Mouse (Mus musculus): Measurements from ENCODE around the gene Pcdh9. TPM values are rescaled to one million over a fixed set of nuclear protein-coding genes. Genes with fewer than 3 reads are reported as not detected.

Gene Pcdh9
- total and polyA plus RNA-seq, 2 experiments from 2014 or later: 85.2 to 100 TPM

DNA sequence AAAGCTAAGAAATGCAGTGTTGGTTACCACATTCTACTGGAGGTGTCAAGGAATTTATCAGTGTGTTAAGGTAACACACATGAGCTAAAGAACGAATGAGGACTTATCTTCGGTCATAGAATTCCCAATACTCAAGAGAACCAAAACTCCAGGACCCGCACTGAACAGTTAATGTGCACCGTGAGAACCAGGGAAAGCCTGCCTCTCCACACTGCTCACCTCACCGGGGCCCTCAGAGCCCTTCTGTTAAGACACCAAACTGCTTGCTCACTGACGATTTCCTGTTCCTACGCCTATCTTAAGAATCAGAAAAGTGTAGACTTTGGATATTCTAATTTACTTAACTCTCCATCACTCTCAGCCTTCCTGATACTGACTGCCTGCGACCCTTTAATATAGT is 418.0 kb downstream of the Pcdh9 start:
- Histone ChIP-seq H3K9ac (no peak overlapping the region), H3K4me2 (ENCODE audit: low read depth) (no peak overlapping the region), H3K4me1 (ENCODE audit: insufficient read depth) (no peaks in the 10 kb centered on the region), H3K4me3 (ENCODE audit: low read depth, low read length) (no peak overlapping the region), H3K27ac (ENCODE audit: low read depth, low read length) (no peak overlapping the region), H3K36me3 (ENCODE audit: insufficient read depth) (no peaks in the 10 kb centered on the region), H3K9me3 (ENCODE audit: low read length) (no peaks in the 10 kb centered on the region), H3K27me3 (ENCODE audit: insufficient read depth, low read length) (no peaks in the 10 kb centered on the region)
- no peak for TF ChIP-seq CTCF (IDR thresholded peaks at IDR 0.05; ENCODE audit: low read depth)
- DNase-seq (no peak), ATAC-seq (no peak)
- 87% methylated on average over 8 of the region's 8 CpGs for WGBS

- H3K36me3 ChIP-seq (ENCODE audit: insufficient read depth): no peaks in the 10 kb centered on the region
- H3K4me1 ChIP-seq (ENCODE audit: insufficient read depth): no peaks in the 10 kb centered on the region
- H3K4me3 ChIP-seq (ENCODE audit: low read depth, low read length): no peak overlapping the region
- no peak overlapping the region for H3K9ac ChIP-seq
- DNase-seq (peak; percentile 12), ATAC-seq (no peak)
- H3K27ac ChIP-seq (ENCODE audit: low read depth, low read length): no peak overlapping the region
- 67% methylated on average over 4 of the region's 4 CpGs for WGBS
- H3K9me3 ChIP-seq (ENCODE audit: low read length): no peaks in the 10 kb centered on the region
- no peak for TF ChIP-seq CTCF (IDR thresholded peaks at IDR 0.05; ENCODE audit: low read depth)
- H3K27me3 ChIP-seq (ENCODE audit: insufficient read depth, low read length): no peaks in the 10 kb centered on the region
- H3K4me2 ChIP-seq (ENCODE audit: low read depth): no peak overlapping the region
Measured at GRCm38 (mm10) chr14:93463360-93463892, 427.1 kb downstream of the Pcdh9 start.

- WGBS: 47% methylated on average over 5 of the region's 5 CpGs
- no peak overlapping the region for H3K4me2 ChIP-seq (ENCODE audit: low read depth)
- TF ChIP-seq CTCF (IDR thresholded peaks at IDR 0.05; ENCODE audit: low read depth): no peak
- no peaks in the 10 kb centered on the region for H3K4me1 ChIP-seq (ENCODE audit: insufficient read depth)
- H3K9me3 ChIP-seq (ENCODE audit: low read length): no peaks in the 10 kb centered on the region
- DNase-seq (peak; percentile 51), ATAC-seq (no peak; the same call in 1 of the 2 replicates)
- no peak overlapping the region for H3K4me3 ChIP-seq (ENCODE audit: low read depth, low read length)
- H3K27me3 ChIP-seq (ENCODE audit: insufficient read depth, low read length): no peaks in the 10 kb centered on the region
- H3K36me3 ChIP-seq (ENCODE audit: insufficient read depth): no peaks in the 10 kb centered on the region
- H3K9ac ChIP-seq: no peak overlapping the region
- no peak overlapping the region for H3K27ac ChIP-seq (ENCODE audit: low read depth, low read length)
Measured at GRCm38 (mm10) chr14:93450930-93451665, 439.4 kb downstream of the Pcdh9 start.

GRCm38 (mm10) chr14:93441852-93442251 is 448.6 kb downstream of the Pcdh9 start:
- Histone ChIP-seq H3K4me1 (ENCODE audit: insufficient read depth) (no peaks in the 10 kb centered on the region), H3K9me3 (ENCODE audit: low read length) (no peaks in the 10 kb centered on the region), H3K27ac (ENCODE audit: low read depth, low read length) (no peak overlapping the region), H3K4me3 (ENCODE audit: low read depth, low read length) (no peak overlapping the region), H3K36me3 (ENCODE audit: insufficient read depth) (no peaks in the 10 kb centered on the region), H3K27me3 (ENCODE audit: insufficient read depth, low read length) (no peaks in the 10 kb centered on the region), H3K4me2 (ENCODE audit: low read depth) (no peak overlapping the region), H3K9ac (no peak overlapping the region)
- WGBS: 40% methylated on average over 2 of the region's 2 CpGs
- DNase-seq: no peak
- no peak for TF ChIP-seq CTCF (IDR thresholded peaks at IDR 0.05; ENCODE audit: low read depth)
- ATAC-seq: no peak

- no peaks in the 10 kb centered on the region for H3K36me3 ChIP-seq (ENCODE audit: insufficient read depth)
- no peaks in the 10 kb centered on the region for H3K27me3 ChIP-seq (ENCODE audit: insufficient read depth, low read length)
- H3K9ac ChIP-seq: no peak overlapping the region
- no peaks in the 10 kb centered on the region for H3K9me3 ChIP-seq (ENCODE audit: low read length)
- ATAC-seq (no peak), DNase-seq (no peak)
- no peak overlapping the region for H3K4me3 ChIP-seq (ENCODE audit: low read depth, low read length)
- no peak for TF ChIP-seq CTCF (IDR thresholded peaks at IDR 0.05; ENCODE audit: low read depth)
- H3K27ac ChIP-seq (ENCODE audit: low read depth, low read length): no peak overlapping the region
- H3K4me2 ChIP-seq (ENCODE audit: low read depth): no peak overlapping the region
- WGBS: 68% methylated on average over 1 of the region's 1 CpGs
- H3K4me1 ChIP-seq (ENCODE audit: insufficient read depth): no peaks in the 10 kb centered on the region
Measured at GRCm38 (mm10) chr14:93437226-93437625, 453.3 kb downstream of the Pcdh9 start.

DNA sequence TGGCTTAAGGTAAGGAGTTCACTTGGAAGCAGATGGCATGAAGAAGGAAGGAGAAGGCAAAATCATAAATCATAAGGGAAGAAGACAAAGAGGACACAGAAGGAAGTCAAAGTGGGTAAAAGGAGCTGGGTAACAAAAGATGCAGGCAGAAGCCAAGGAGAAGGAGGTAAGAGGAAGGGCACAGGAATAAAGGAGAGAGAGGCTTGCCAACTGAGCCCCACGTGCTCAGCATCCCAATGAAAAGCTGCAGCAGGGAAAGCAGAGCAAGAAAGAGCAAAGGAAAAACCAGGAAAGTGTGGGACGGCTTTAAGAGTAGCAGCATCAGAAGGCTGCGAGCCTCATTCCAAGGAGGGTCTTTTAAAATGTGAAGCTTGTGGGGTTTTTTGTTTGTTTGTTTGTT is 473.7 kb downstream of the Pcdh9 start:
- Histone ChIP-seq H3K27ac (ENCODE audit: low read depth, low read length) (no peak overlapping the region), H3K4me3 (ENCODE audit: low read depth, low read length) (no peak overlapping the region), H3K4me2 (ENCODE audit: low read depth) (no peak overlapping the region), H3K27me3 (ENCODE audit: insufficient read depth, low read length) (no peaks in the 10 kb centered on the region), H3K36me3 (ENCODE audit: insufficient read depth) (no peaks in the 10 kb centered on the region), H3K4me1 (ENCODE audit: insufficient read depth) (peaks cover 4% of the 10 kb centered on the region; the same call in 1 of the 2 replicates), H3K9me3 (ENCODE audit: low read length) (no peaks in the 10 kb centered on the region), H3K9ac (no peak overlapping the region)
- ATAC-seq (peak; percentile 58), DNase-seq (peak; percentile 56)
- WGBS: 21% methylated on average over 3 of the region's 3 CpGs
- TF ChIP-seq CTCF (IDR thresholded peaks at IDR 0.05; ENCODE audit: low read depth): no peak

DNA sequence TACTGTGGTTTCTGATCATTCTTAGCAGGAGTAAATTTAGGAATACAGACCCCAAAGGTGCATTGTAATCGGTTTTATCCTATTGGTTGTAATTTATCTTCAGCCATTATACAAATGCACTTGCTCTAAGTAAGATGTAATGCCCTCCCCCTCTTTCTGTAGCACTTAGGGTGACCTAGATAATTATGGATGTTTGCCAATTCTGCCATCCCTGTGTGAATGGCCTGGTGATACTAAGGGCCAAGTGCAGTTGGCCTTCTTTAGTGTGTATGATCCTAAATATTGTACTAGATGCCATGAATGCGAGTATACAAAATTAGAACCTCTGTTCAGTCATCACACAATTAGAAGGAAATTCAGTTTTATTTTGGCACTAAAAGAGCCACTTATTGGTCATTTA is 475.0 kb downstream of the Pcdh9 start:
- 84% methylated on average over 2 of the region's 2 CpGs for WGBS
- Histone ChIP-seq H3K4me2 (ENCODE audit: low read depth) (no peak overlapping the region), H3K9me3 (ENCODE audit: low read length) (no peaks in the 10 kb centered on the region), H3K36me3 (ENCODE audit: insufficient read depth) (no peaks in the 10 kb centered on the region), H3K9ac (no peak overlapping the region), H3K4me3 (ENCODE audit: low read depth, low read length) (no peak overlapping the region), H3K27me3 (ENCODE audit: insufficient read depth, low read length) (no peaks in the 10 kb centered on the region), H3K4me1 (ENCODE audit: insufficient read depth) (peaks cover 4% of the 10 kb centered on the region; the same call in 1 of the 2 replicates), H3K27ac (ENCODE audit: low read depth, low read length) (no peak overlapping the region)
- ATAC-seq: no peak
- TF ChIP-seq CTCF (IDR thresholded peaks at IDR 0.05; ENCODE audit: low read depth): no peak
- no peak for DNase-seq

Measured in forebrain, postnatal 0 days (tissue).